Mouse (Mus musculus) ES-Bruce4 (cell line): ENCODE measurements around the gene Bub1b. TPM values are rescaled to one million over a fixed set of nuclear protein-coding genes. Genes with fewer than 3 reads are reported as not detected.

Experiments used
- H3K27ac ChIP-seq: 2 replicates; pipeline ENCODE4 v1.5.1; 2012; ENCODE audit warnings: low read length, inconsistent platforms; ENCODE audit not compliant: insufficient read depth
- H3K27me3 ChIP-seq: 2 replicates; pipeline ENCODE4 v1.6.1; 2012; ENCODE audit warnings: mild to moderate bottlenecking, low read length, inconsistent platforms; ENCODE audit not compliant: control insufficient read depth, poor library complexity, insufficient read depth, severe bottlenecking
- H3K36me3 ChIP-seq: 2 replicates; pipeline ENCODE4 v1.6.1; 2012; ENCODE audit warnings: inconsistent platforms, mild to moderate bottlenecking, low read length, moderate library complexity; ENCODE audit not compliant: control insufficient read depth, poor library complexity, insufficient read depth, severe bottlenecking
- H3K4me1 ChIP-seq: one replicate; pipeline ENCODE4 v1.8.1; 2011; ENCODE audit warnings: low read length; ENCODE audit not compliant: control insufficient read depth, insufficient read depth
- H3K4me3 ChIP-seq: 2 replicates; pipeline ENCODE4 v1.5.1; 2011; ENCODE audit warnings: low read depth, mild to moderate bottlenecking, low read length
- H3K9ac ChIP-seq: 2 replicates; pipeline ENCODE4 v1.6.1; 2012; ENCODE audit warnings: low read depth, mild to moderate bottlenecking, inconsistent platforms; ENCODE audit not compliant: poor library complexity, severe bottlenecking
- H3K9me3 ChIP-seq: replicated peaks from 2 replicates; pipeline ENCODE4 v1.6.1; 2012; ENCODE audit warnings: mild to moderate bottlenecking, low read length, inconsistent platforms; ENCODE audit not compliant: control insufficient read depth, poor library complexity, insufficient read depth, severe bottlenecking
- CTCF ChIP-seq: IDR thresholded peaks from one replicate; pipeline ENCODE4 v1.8.1; 2011; ENCODE audit warnings: low read depth, low read length
- EP300 ChIP-seq: IDR thresholded peaks from 2 replicates; pipeline ENCODE4 v1.6.1; 2011; ENCODE audit warnings: low read depth, low read length; ENCODE audit not compliant: insufficient read depth
- POLR2A ChIP-seq: IDR thresholded peaks from one replicate; pipeline ENCODE4 v1.8.1; 2011; ENCODE audit warnings: low read length; ENCODE audit not compliant: insufficient read depth
- polyA plus RNA-seq: library from polyadenylated mRNA; stranded (reverse); fragments of >200 nt; gene quantifications from 2 replicates; pipeline ENCODE4 v1.2.4, GENCODE M21; 2011; ENCODE audit warnings: low read depth; ENCODE audit not compliant: missing spikeins, insufficient read depth, insufficient read length

Gene Bub1b
- polyA plus RNA-seq, 1 experiment, result 189 TPM

GRCm38 (mm10) chr2:118558426-118558825 is 39.6 kb upstream of the Bub1b start:
- Histone ChIP-seq H3K4me1 (no peaks in the 10 kb centered on the region), H3K9ac (no peak overlapping the region), H3K9me3 (peaks cover 3% of the 10 kb centered on the region; the same call in 1 of the 2 replicates), H3K36me3 (no peaks in the 10 kb centered on the region), H3K27ac (no peak overlapping the region), H3K4me3 (no peak overlapping the region), H3K27me3 (no peaks in the 10 kb centered on the region)
- no peak for TF ChIP-seq POLR2A
- TF ChIP-seq EP300, result no peak
- TF ChIP-seq CTCF, result no peak

GRCm38 (mm10) chr2:118562015-118562414 is 36.0 kb upstream of the Bub1b start:
- no peak overlapping the region for H3K27ac ChIP-seq
- H3K27me3 ChIP-seq, result no peaks in the 10 kb centered on the region
- H3K4me1 ChIP-seq, result no peaks in the 10 kb centered on the region
- TF ChIP-seq EP300, result no peak
- no peak for TF ChIP-seq POLR2A
- TF ChIP-seq CTCF, result no peak
- H3K9ac ChIP-seq, result no peak overlapping the region
- H3K4me3 ChIP-seq, result no peak overlapping the region
- peaks cover 3% of the 10 kb centered on the region; the same call in 1 of the 2 replicates for H3K9me3 ChIP-seq
- no peaks in the 10 kb centered on the region for H3K36me3 ChIP-seq

GRCm38 (mm10) chr2:118562431-118562830 is 35.6 kb upstream of the Bub1b start:
- no peak overlapping the region for H3K4me3 ChIP-seq

GRCm38 (mm10) chr2:118567179-118567578 is 30.8 kb upstream of the Bub1b start:
- H3K9me3 ChIP-seq, result no peaks in the 10 kb centered on the region
- H3K27me3 ChIP-seq, result no peaks in the 10 kb centered on the region
- H3K36me3 ChIP-seq, result no peaks in the 10 kb centered on the region
- no peaks in the 10 kb centered on the region for H3K4me1 ChIP-seq
- no peak overlapping the region for H3K9ac ChIP-seq
- no peak for TF ChIP-seq POLR2A
- no peak for TF ChIP-seq CTCF
- no peak for TF ChIP-seq EP300
- H3K27ac ChIP-seq, result no peak overlapping the region
- no peak overlapping the region for H3K4me3 ChIP-seq

More at GRCm38 (mm10) chr2:118562431-118562830, 35.6 kb upstream of the Bub1b start:
- TF ChIP-seq EP300, result no peak
- TF ChIP-seq POLR2A, result no peak
- no peak for TF ChIP-seq CTCF
- Histone ChIP-seq H3K9ac (no peak overlapping the region), H3K27me3 (no peaks in the 10 kb centered on the region), H3K36me3 (no peaks in the 10 kb centered on the region), H3K9me3 (peaks cover 3% of the 10 kb centered on the region; the same call in 1 of the 2 replicates), H3K27ac (no peak overlapping the region), H3K4me1 (no peaks in the 10 kb centered on the region)

GRCm38 (mm10) chr2:118570939-118571338 is 27.1 kb upstream of the Bub1b start:
- no peaks in the 10 kb centered on the region for H3K4me1 ChIP-seq

GRCm38 (mm10) chr2:118572183-118572836 is 25.7 kb upstream of the Bub1b start:
- H3K4me1 ChIP-seq, result no peaks in the 10 kb centered on the region
- no peak overlapping the region for H3K4me3 ChIP-seq
- H3K27me3 ChIP-seq, result no peaks in the 10 kb centered on the region
- TF ChIP-seq POLR2A (no peak), EP300 (no peak)
- H3K27ac ChIP-seq, result no peak overlapping the region
- H3K9me3 ChIP-seq, result no peaks in the 10 kb centered on the region
- no peak overlapping the region for H3K9ac ChIP-seq
- H3K36me3 ChIP-seq, result no peaks in the 10 kb centered on the region

More at GRCm38 (mm10) chr2:118570939-118571338, 27.1 kb upstream of the Bub1b start:
- TF ChIP-seq EP300 (no peak), CTCF (no peak), POLR2A (no peak)
- H3K9ac ChIP-seq, result no peak overlapping the region
- H3K36me3 ChIP-seq, result no peaks in the 10 kb centered on the region
- H3K9me3 ChIP-seq, result no peaks in the 10 kb centered on the region
- H3K27ac ChIP-seq, result no peak overlapping the region
- H3K4me3 ChIP-seq, result no peak overlapping the region
- no peaks in the 10 kb centered on the region for H3K27me3 ChIP-seq
